15 mouse cellular contexts compared by ENCODE assay signal in the genomic region with DNA sequence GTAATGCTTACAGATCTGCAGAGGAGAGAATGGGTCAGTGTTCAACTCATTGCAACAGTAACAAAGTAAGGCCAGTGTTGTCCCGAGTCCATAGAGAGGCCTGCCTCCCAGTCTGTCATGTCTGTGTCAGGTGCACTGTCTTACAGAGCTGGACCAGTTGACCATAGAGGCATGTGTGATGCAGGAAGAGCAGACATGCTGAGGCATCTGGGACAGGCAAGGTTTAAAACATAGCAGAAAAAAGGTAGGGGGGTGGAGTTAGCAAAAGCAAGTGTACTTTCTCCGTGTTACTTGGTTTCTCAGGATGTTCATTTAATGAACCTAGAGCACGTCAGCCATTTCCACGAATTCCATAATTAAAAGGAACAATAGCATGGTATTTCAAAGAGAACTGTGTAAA.
"Had no signal": no experiment of that assay in that cellular context is flagged by ENCODE, and none has a peak within 500 bp of the region (broad histone marks: within the 10 kb centered on the region; RNA-seq: fewer than 3 reads in every experiment).

No protein-coding gene starts in this region.

- H3K27me3 ChIP-seq: neural tube, embryonic 13.5 days; neural tube, embryonic 15.5 days; stomach, embryonic 15.5 days had no signal

- H3K36me3 ChIP-seq: neural tube, embryonic 13.5 days; neural tube, embryonic 15.5 days; stomach, embryonic 15.5 days had no signal

- H3K4me2 ChIP-seq: neural tube, embryonic 13.5 days; neural tube, embryonic 15.5 days; stomach, embryonic 15.5 days had no signal

- H3K27ac ChIP-seq: neural tube, embryonic 13.5 days; neural tube, embryonic 15.5 days; stomach, embryonic 15.5 days; stomach, postnatal 0 days had no signal

- H3K9me3 ChIP-seq: neural tube, embryonic 13.5 days; neural tube, embryonic 15.5 days; stomach, embryonic 15.5 days had no signal

- DNase-seq: retina, postnatal 1 day; right cerebral cortex, adult 18-20 months; right cerebral cortex, postnatal 14 days; right cerebral cortex, postnatal 25 days; spleen, adult 18-20 months; thymus, adult 18-20 months; thymus, adult 2 months; thymus, postnatal 14 days; thymus, postnatal 25 days; thymus, postnatal 36 days; thymus, postnatal 4 days had no signal

- H3K4me1 ChIP-seq: neural tube, embryonic 13.5 days; neural tube, embryonic 15.5 days; stomach, embryonic 15.5 days had no signal

- H3K4me3 ChIP-seq: neural tube, embryonic 13.5 days; neural tube, embryonic 15.5 days; stomach, embryonic 15.5 days had no signal

- H3K9ac ChIP-seq: neural tube, embryonic 13.5 days; neural tube, embryonic 15.5 days; stomach, embryonic 15.5 days had no signal
